Mouse (Mus musculus): ENCODE data around the gene Mill1.
"Not testable (repeated sequence)": the region's sequence is repeated elsewhere in the genome, so short reads cannot be mapped to it uniquely, and the experiment has no call there.

The Mill1 gene

GRCm38 (mm10) chr7:18245047-18245446 lies at the start of gene Mill1:
Mill1 (plus strand) TSS chr7:18245347.
- no peak for DNase-seq (ENCODE audit: low read depth, low spot score)

GRCm38 (mm10) chr7:18210938-18211337 lies 34.2 kb upstream of the Mill1 start:
- no peak for DNase-seq (ENCODE audit: low read depth, low spot score)

GRCm38 (mm10) chr7:18214699-18215098 lies 30.4 kb upstream of the Mill1 start:
- DNase-seq (ENCODE audit: low read depth, low spot score): no peak

- no peak for DNase-seq (ENCODE audit: low read depth, low spot score)
Measured at GRCm38 (mm10) chr7:18238561-18238960, 6.6 kb upstream of the Mill1 start.

GRCm38 (mm10) chr7:18241217-18241616 lies 3.9 kb upstream of the Mill1 start:
- DNase-seq (ENCODE audit: low read depth, low spot score): no peak

GRCm38 (mm10) chr7:18243959-18244573 lies 1.1 kb upstream of the Mill1 start:
- not testable (repeated sequence) for DNase-seq (ENCODE audit: low read depth, low spot score)

GRCm38 (mm10) chr7:18260219-18260618 lies 15.1 kb downstream of the Mill1 start:
- DNase-seq (ENCODE audit: low read depth, low spot score): no peak

GRCm38 (mm10) chr7:18265089-18265488 lies 19.9 kb downstream of the Mill1 start:
- DNase-seq (ENCODE audit: low read depth, low spot score): no peak
